Mouse (Mus musculus) lung, embryonic 14.5 days (tissue): ENCODE results near the gene Ncam2. TPM values are rescaled to one million over a fixed set of nuclear protein-coding genes. Genes with fewer than 3 reads are reported as not detected.

Experiments
- ATAC-seq: fragments of 200-750 bp; cut with Nextera tagmentation; 2 replicates; pipeline ENCODE4 v1.8.0; 2017; ENCODE audit warnings: mild to moderate bottlenecking, moderate TSS enrichment, moderate library complexity; ENCODE audit not compliant: insufficient read depth
- DNase-seq: peaks from one replicate; pipeline ENCODE4 v3.0.0-alpha.2; 2015
- H3K27ac ChIP-seq: fragments of 300-500 bp; sonication (generic); 2 replicates; pipeline ENCODE4 v1.5.1; 2014; ENCODE audit warnings: low read depth, mild to moderate bottlenecking, moderate library complexity
- H3K27me3 ChIP-seq: fragments of 300-500 bp; sonication (generic); 2 replicates; pipeline ENCODE4 v1.6.1; 2014; ENCODE audit warnings: low read length, control low read depth; ENCODE audit not compliant: insufficient read depth
- H3K36me3 ChIP-seq: fragments of 300-500 bp; sonication (generic); 2 replicates; pipeline ENCODE4 v1.6.1; 2014; ENCODE audit warnings: control low read depth; ENCODE audit not compliant: insufficient read depth
- H3K4me1 ChIP-seq: fragments of 300-500 bp; sonication (generic); 2 replicates; pipeline ENCODE4 v1.6.1; 2014; ENCODE audit warnings: antibody characterized with exemption, control low read depth; ENCODE audit not compliant: insufficient read depth
- H3K4me2 ChIP-seq: fragments of 300-500 bp; sonication (generic); 2 replicates; pipeline ENCODE4 v1.6.1; 2014; ENCODE audit warnings: mild to moderate bottlenecking
- H3K4me3 ChIP-seq: fragments of 300-500 bp; sonication (generic); 2 replicates; pipeline ENCODE4 v1.5.1; 2014; ENCODE audit warnings: low read depth, low read length
- H3K9ac ChIP-seq: fragments of 300-500 bp; sonication (generic); 2 replicates; pipeline ENCODE4 v1.6.1; 2014
- H3K9me3 ChIP-seq: fragments of 300-500 bp; sonication (generic); 2 replicates; pipeline ENCODE4 v1.6.1; 2016; ENCODE audit warnings: low read depth, low read length, control low read depth
- CTCF ChIP-seq: IDR thresholded peaks from 2 replicates; pipeline ENCODE4 v1.5.1; 2016; ENCODE audit warnings: antibody characterized with exemption, low read depth
- WGBS: fragments of 180-500 bp; shearing (Covaris S2); extraction: QIAGEN DNeasy Blood & Tissue Kit; methylation state at CpG from one replicate; pipeline ENCODE4 v1.1.7; 2014; 5-methylcytosine and 5-hydroxymethylcytosine counted together
- polyA plus RNA-seq: library from polyadenylated mRNA; unstranded; fragments of >200 nt; fragmentation: Nextera tagmentation; extraction: Ambion mirVana; gene quantifications from 2 replicates; pipeline ENCODE4 v1.2.1, GENCODE M21; 2014

Ncam2 gene
- polyA plus RNA-seq, 1 experiment from 2014 or later, result 0.07 TPM

GRCm38 (mm10) chr16:81224253-81224652 is 23.8 kb downstream of the Ncam2 start:
- no peak for ATAC-seq
- H3K36me3 ChIP-seq, result no peaks in the 10 kb centered on the region
- H3K27me3 ChIP-seq, result no peaks in the 10 kb centered on the region
- H3K27ac ChIP-seq, result no peak overlapping the region
- no peak for TF ChIP-seq CTCF
- H3K9me3 ChIP-seq, result no peaks in the 10 kb centered on the region
- H3K4me1 ChIP-seq, result no peaks in the 10 kb centered on the region
- H3K4me2 ChIP-seq, result no peak overlapping the region
- H3K4me3 ChIP-seq, result no peak overlapping the region
- H3K9ac ChIP-seq, result no peak overlapping the region
- DNase-seq, result no peak

DNA sequence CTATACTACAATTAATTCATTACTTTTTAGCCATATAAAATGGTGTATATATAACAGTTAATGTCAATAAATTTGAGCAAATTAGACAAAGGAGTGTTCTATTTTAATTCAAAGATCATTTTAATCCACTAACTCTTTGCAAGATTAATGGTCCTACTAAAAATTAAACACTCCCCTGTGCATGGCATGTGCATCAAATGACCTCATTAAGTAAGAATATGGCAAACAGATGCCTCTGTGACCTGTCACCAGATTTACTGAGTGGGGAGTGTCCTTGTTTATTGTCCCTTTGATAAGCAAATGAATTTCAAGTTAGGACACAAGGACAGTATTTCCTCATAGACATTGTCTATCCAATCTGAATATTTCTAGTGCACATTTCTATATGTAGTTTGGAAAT is 54.4 kb downstream of the Ncam2 start:
- no peak overlapping the region for H3K4me2 ChIP-seq
- H3K27ac ChIP-seq, result no peak overlapping the region
- no peaks in the 10 kb centered on the region for H3K27me3 ChIP-seq
- ATAC-seq, result no peak
- no peaks in the 10 kb centered on the region for H3K36me3 ChIP-seq
- H3K9me3 ChIP-seq, result no peaks in the 10 kb centered on the region
- TF ChIP-seq CTCF, result no peak
- no peak overlapping the region for H3K9ac ChIP-seq
- no peaks in the 10 kb centered on the region for H3K4me1 ChIP-seq
- H3K4me3 ChIP-seq, result no peak overlapping the region
- DNase-seq, result no peak

GRCm38 (mm10) chr16:81260429-81260828 is 59.9 kb downstream of the Ncam2 start:
- no peak overlapping the region for H3K9ac ChIP-seq
- WGBS, result 42% methylated on average over 2 of the region's 2 CpGs
- no peaks in the 10 kb centered on the region for H3K9me3 ChIP-seq
- H3K4me3 ChIP-seq, result no peak overlapping the region
- no peak overlapping the region for H3K27ac ChIP-seq
- H3K4me1 ChIP-seq, result no peaks in the 10 kb centered on the region
- H3K4me2 ChIP-seq, result no peak overlapping the region
- DNase-seq, result no peak
- H3K36me3 ChIP-seq, result no peaks in the 10 kb centered on the region
- ATAC-seq, result no peak
- no peak for TF ChIP-seq CTCF
- no peaks in the 10 kb centered on the region for H3K27me3 ChIP-seq

DNA sequence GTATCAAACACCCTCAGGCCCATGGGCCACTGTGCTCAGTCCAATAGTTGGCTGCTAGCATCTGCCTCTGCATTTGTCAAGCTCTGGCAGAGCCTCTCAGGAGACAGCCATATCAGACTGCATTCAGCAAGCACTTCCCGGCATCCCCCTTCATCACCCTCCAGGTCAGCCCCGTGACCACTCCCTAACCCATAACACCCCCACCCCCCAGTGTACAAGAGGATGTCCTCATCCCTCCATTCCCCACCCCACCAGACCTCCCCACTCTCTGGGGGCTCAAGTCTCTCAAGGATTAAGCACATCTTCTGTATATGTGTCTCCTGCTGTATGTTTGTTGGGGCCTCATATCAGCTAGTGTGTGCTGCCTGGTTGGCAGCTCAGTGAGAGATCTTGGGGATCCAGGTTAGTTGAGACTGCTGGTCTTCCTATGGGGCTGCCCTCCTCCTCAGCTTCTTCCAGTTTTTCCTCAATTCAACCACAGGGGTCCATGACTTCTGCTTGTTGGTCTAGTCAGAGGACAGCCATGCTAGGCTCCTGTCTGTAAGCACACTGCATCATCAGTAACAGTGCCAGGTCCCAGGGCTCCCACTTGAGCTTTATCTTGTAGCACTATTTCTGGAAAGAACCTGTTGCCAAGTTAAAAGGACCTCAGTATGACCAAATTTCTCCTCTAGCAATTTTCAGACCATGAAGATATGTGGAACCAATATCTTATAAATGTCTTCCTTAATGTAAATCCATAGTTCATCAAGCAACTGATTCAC is 73.3 kb downstream of the Ncam2 start:
- no peak for DNase-seq
- no peak for ATAC-seq
- no peak overlapping the region for H3K4me2 ChIP-seq
- H3K4me1 ChIP-seq, result no peaks in the 10 kb centered on the region
- no peaks in the 10 kb centered on the region for H3K9me3 ChIP-seq
- 62% methylated on average over 2 of the region's 2 CpGs for WGBS
- H3K4me3 ChIP-seq, result no peak overlapping the region
- no peaks in the 10 kb centered on the region for H3K27me3 ChIP-seq
- no peak overlapping the region for H3K9ac ChIP-seq
- H3K27ac ChIP-seq, result no peak overlapping the region
- no peaks in the 10 kb centered on the region for H3K36me3 ChIP-seq
- TF ChIP-seq CTCF, result no peak

- Histone ChIP-seq H3K9me3 (no peaks in the 10 kb centered on the region), H3K4me2 (no peak overlapping the region), H3K27me3 (no peaks in the 10 kb centered on the region), H3K9ac (no peak overlapping the region), H3K4me3 (no peak overlapping the region), H3K27ac (no peak overlapping the region), H3K36me3 (no peaks in the 10 kb centered on the region), H3K4me1 (no peaks in the 10 kb centered on the region)
- no peak for ATAC-seq
- WGBS, result 34% methylated on average over 5 of the region's 5 CpGs
- TF ChIP-seq CTCF, result peak; percentile 44
- DNase-seq, result peak; percentile 69
Measured at GRCm38 (mm10) chr16:81284241-81284640, 83.7 kb downstream of the Ncam2 start.

- peak; percentile 28 for DNase-seq
- no peak for TF ChIP-seq CTCF
- Histone ChIP-seq H3K9ac (no peak overlapping the region), H3K27ac (no peak overlapping the region), H3K27me3 (no peaks in the 10 kb centered on the region), H3K4me2 (no peak overlapping the region), H3K36me3 (no peaks in the 10 kb centered on the region), H3K9me3 (no peaks in the 10 kb centered on the region), H3K4me3 (no peak overlapping the region), H3K4me1 (no peaks in the 10 kb centered on the region)
- 70% methylated on average over 7 of the region's 7 CpGs for WGBS
- ATAC-seq, result no peak
Measured at GRCm38 (mm10) chr16:81284859-81285837, 84.7 kb downstream of the Ncam2 start.

DNA sequence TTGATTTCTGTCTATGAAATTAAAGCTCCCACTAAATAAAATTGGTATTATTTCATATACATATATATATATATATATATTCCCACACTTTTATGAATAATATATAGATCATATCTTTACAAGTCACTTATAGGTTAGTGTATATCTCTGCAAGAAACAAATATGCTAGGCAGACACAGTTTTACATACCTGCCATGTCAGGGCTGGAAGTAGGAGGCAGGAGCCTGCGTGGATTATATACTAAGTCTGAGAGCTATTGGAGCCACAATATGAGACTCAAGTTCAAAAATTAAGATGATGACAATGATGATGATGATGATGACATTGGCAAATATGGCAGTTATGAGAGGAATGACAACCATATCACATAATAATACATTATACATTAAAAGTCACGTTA is 85.4 kb downstream of the Ncam2 start:
- Histone ChIP-seq H3K36me3 (no peaks in the 10 kb centered on the region), H3K9ac (no peak overlapping the region), H3K27ac (no peak overlapping the region), H3K27me3 (no peaks in the 10 kb centered on the region), H3K4me3 (no peak overlapping the region), H3K4me2 (no peak overlapping the region), H3K9me3 (no peaks in the 10 kb centered on the region), H3K4me1 (no peaks in the 10 kb centered on the region)
- 81% methylated on average over 2 of the region's 2 CpGs for WGBS
- DNase-seq, result no peak
- TF ChIP-seq CTCF, result no peak
- no peak for ATAC-seq
